Mouse (Mus musculus): ENCODE measurements around the gene Cdh5. TPM values are rescaled to one million over a fixed set of nuclear protein-coding genes. Genes with fewer than 3 reads are reported as not detected.

The Cdh5 gene
- total RNA-seq, 2 experiments from 2014 or later = 36.4 to 46.9 TPM

DNA sequence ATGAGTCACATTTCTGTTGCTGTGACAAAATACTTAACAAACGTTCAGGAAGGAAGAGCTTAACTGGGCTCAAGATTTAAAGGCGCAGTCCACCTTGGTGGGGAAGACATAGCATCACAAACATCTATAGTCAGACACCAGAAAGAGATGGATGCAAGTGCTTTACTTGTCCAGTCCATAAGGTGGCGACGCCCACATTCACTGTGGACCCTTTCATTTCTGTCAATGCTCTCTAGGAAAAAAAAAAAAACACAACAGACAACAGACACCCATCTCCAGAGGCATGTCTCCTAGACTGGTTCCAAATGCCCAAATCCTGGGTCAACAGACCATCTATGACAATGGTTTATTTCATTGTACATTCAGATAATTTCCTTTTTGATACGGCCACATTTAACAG lies 23.1 kb downstream of the Cdh5 start:
- Histone ChIP-seq H3K4me3 (no peak overlapping the region), H3K27ac (no peak overlapping the region)
- intact Hi-C loops (cut with DNase I) = no loop called here
- TF ChIP-seq CTCF (IDR thresholded peaks at IDR 0.05) = no peak; the same call in 1 of the 2 replicates
- DNase-seq = no peak

GRCm38 (mm10) chr8:104127160-104127883 lies 25.9 kb downstream of the Cdh5 start:
- H3K27ac ChIP-seq = peak overlapping the region; percentile 79
- TF ChIP-seq CTCF (IDR thresholded peaks at IDR 0.05) = no peak

DNA sequence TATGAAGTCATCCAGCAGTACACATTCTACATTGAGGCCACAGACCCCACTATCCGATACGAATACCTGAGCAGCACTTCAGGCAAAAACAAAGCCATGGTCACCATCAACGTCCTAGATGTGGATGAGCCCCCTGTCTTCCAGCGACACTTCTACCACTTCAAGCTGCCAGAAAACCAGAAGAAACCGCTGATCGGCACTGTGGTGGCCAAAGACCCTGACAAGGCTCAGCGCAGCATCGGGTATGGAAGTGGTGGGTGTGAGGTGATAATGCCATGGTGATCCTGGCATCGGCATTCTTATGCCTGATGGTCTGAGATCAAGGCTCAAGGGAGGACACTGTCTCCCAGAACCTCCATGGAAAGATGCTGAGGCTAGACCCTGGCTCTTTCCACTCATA lies 29.5 kb downstream of the Cdh5 start:
- intact Hi-C loops (cut with DNase I) = no loop called here
- no peak for DNase-seq
- no peak for TF ChIP-seq CTCF (IDR thresholded peaks at IDR 0.05)
- H3K27ac ChIP-seq = no peak overlapping the region
- no peak overlapping the region for H3K4me3 ChIP-seq

More at GRCm38 (mm10) chr8:104127160-104127883, 25.9 kb downstream of the Cdh5 start:
- peak overlapping the region; percentile 36 for H3K4me3 ChIP-seq
- intact Hi-C loops (cut with DNase I) = no loop called here
- peak; percentile 74 for DNase-seq

- DNase-seq = no peak
- TF ChIP-seq CTCF (IDR thresholded peaks at IDR 0.05) = no peak
- Histone ChIP-seq H3K4me3 (no peak overlapping the region), H3K27ac (no peak overlapping the region)
- intact Hi-C loops (cut with DNase I) = no loop called here
These were observed 30.1 kb downstream of the Cdh5 start for GRCm38 (mm10) chr8:104131414-104131975.

GRCm38 (mm10) chr8:104134521-104134920 lies 33.1 kb downstream of the Cdh5 start:
- intact Hi-C loops (cut with DNase I) = no loop called here
- H3K4me3 ChIP-seq = no peak overlapping the region
- H3K27ac ChIP-seq = no peak overlapping the region
- DNase-seq = no peak
- no peak for TF ChIP-seq CTCF (IDR thresholded peaks at IDR 0.05)

DNA sequence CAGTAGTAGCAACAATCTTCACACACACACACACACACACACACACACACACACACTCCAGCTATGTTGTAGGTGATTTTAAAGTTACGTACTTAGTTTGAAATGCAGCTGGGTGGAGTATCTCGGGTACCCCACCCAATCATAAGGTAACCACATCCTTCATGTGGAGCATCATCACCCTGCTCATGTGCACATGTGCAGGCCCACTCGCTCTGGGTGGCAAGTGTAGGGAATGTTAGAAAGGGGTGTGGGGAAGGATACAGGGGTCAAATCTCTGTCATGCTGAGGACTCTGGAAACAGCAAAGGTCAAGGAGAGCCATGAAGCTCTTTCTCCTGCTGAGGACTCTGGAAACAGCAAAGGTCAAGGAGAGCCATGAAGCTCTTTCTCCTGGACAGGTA lies 34.9 kb downstream of the Cdh5 start:
- no peak overlapping the region for H3K4me3 ChIP-seq
- intact Hi-C loops (cut with DNase I) = no loop called here
- no peak for TF ChIP-seq CTCF (IDR thresholded peaks at IDR 0.05)
- H3K27ac ChIP-seq = no peak overlapping the region
- no peak for DNase-seq

DNA sequence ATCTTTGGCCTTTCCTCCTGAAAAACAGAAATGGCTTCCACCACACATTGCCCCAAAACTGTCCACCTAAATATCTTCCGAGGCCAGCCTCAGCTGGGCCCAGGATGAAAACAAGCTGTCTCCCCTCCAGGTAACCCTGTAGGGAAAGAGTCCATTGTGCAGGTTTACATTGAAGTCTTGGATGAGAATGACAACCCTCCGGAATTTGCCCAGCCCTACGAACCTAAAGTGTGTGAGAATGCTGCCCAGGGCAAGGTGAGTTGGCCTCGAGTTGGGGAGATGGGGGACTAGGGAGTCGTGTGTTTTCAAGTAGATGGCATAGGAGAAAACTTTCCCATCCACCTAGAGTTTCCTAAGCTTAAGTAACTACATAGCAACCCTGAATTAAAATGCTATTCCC lies 36.2 kb downstream of the Cdh5 start:
- H3K4me3 ChIP-seq = no peak overlapping the region
- DNase-seq = no peak
- no peak for TF ChIP-seq CTCF (IDR thresholded peaks at IDR 0.05)
- intact Hi-C loops (cut with DNase I) = no loop called here
- no peak overlapping the region for H3K27ac ChIP-seq

- no peak for TF ChIP-seq CTCF (IDR thresholded peaks at IDR 0.05)
- DNase-seq = no peak
- no peak overlapping the region for H3K4me3 ChIP-seq
- no peak overlapping the region for H3K27ac ChIP-seq
- intact Hi-C loops (cut with DNase I) = loop anchor here (10.0 kb wide), 1 partner anchor 424 kb away; no protein-coding TSS in a partner anchor
These were observed 39.2 kb downstream of the Cdh5 start for GRCm38 (mm10) chr8:104140611-104141010.

GRCm38 (mm10) chr8:104142415-104142814 lies 41.0 kb downstream of the Cdh5 start:
- intact Hi-C loops (cut with DNase I) = loop anchor here (10.0 kb wide), 1 partner anchor 422 kb away; no protein-coding TSS in a partner anchor
- no peak for DNase-seq

GRCm38 (mm10) chr8:104143379-104143778 lies 42.0 kb downstream of the Cdh5 start:
- no peak for TF ChIP-seq CTCF (IDR thresholded peaks at IDR 0.05)
- no peak overlapping the region for H3K27ac ChIP-seq
- intact Hi-C loops (cut with DNase I) = loop anchor here (10.0 kb wide), 1 partner anchor 421 kb away; no protein-coding TSS in a partner anchor
- no peak for DNase-seq
- no peak overlapping the region for H3K4me3 ChIP-seq

More at GRCm38 (mm10) chr8:104142415-104142814, 41.0 kb downstream of the Cdh5 start:
- no peak overlapping the region for H3K27ac ChIP-seq
- H3K4me3 ChIP-seq = no peak overlapping the region
- no peak for TF ChIP-seq CTCF (IDR thresholded peaks at IDR 0.05)

DNA sequence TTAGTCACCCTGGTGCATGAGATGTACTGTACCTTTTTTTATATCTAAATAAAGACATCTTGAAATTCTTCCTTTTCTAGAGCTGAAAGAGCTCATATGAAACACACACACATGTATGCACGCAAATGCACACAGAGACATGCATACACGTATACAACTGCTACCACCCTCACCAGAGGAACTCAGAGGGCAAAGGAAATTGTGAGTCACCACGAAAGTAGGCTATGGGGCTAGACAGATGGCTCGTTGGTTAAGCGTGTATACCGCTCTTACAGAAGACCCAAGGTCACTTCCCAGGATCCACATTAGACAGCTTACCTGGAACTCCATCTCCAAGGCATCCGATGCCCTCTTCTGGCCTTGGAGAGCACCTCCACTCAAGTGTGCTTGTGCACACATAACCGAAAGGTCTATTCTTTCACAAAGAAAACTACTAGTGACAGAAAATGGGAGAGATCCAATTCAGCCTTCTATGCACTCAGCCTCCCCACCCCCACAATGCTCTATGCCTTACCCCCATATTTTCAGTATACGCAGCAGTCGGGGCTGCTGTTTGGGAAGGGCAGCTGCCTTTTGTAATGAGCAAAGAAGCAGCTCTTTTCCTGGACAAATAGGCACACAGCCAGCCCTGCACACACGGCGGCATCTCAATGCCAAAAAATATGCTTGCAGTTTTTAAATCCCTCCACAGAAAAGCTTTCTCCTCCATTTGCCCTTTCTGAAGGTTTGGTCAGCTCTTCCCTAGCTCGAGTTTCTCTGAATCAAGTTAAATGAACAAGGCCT lies 43.2 kb downstream of the Cdh5 start:
- H3K27ac ChIP-seq = no peak overlapping the region
- no peak for DNase-seq
- H3K4me3 ChIP-seq = no peak overlapping the region
- TF ChIP-seq CTCF (IDR thresholded peaks at IDR 0.05) = peak; percentile 60
- intact Hi-C loops (cut with DNase I) = loop anchor here (2.0 to 10.0 kb wide), 3 partner anchors 46 to 420 kb away; no protein-coding TSS in a partner anchor

- intact Hi-C loops (cut with DNase I) = loop anchor here (1.0 to 10.0 kb wide), 4 partner anchors 47 to 419 kb away; no protein-coding TSS in a partner anchor
- peak; percentile 93 for TF ChIP-seq CTCF (IDR thresholded peaks at IDR 0.05)
These were observed 44.7 kb downstream of the Cdh5 start for GRCm38 (mm10) chr8:104145981-104146689.

More at GRCm38 (mm10) chr8:104145981-104146689, 44.7 kb downstream of the Cdh5 start:
- peak; percentile 85 for DNase-seq
- Histone ChIP-seq H3K27ac (no peak overlapping the region), H3K4me3 (no peak overlapping the region)

All from gastrocnemius, adult 2 months (tissue).